Mouse (Mus musculus) 3134 (cell line): Measurements from ENCODE around the gene B4galt3.

ENCODE experiments used
- DNase-seq: peaks from one replicate; pipeline ENCODE4 v3.0.0-alpha.2; 2011; ENCODE audit warnings: low spot score; ENCODE audit not compliant: insufficient read length; ENCODE audit errors: extremely low read depth

B4galt3 gene

GRCm38 (mm10) chr1:171269848-171270572 is at the start of gene B4galt3:
Gene B4galt3 (plus strand): TSS chr1:171270328.
- DNase-seq = peak; percentile 89

GRCm38 (mm10) chr1:171220871-171221270 is 49.3 kb upstream of the B4galt3 start:
- peak; percentile 64 for DNase-seq

DNA sequence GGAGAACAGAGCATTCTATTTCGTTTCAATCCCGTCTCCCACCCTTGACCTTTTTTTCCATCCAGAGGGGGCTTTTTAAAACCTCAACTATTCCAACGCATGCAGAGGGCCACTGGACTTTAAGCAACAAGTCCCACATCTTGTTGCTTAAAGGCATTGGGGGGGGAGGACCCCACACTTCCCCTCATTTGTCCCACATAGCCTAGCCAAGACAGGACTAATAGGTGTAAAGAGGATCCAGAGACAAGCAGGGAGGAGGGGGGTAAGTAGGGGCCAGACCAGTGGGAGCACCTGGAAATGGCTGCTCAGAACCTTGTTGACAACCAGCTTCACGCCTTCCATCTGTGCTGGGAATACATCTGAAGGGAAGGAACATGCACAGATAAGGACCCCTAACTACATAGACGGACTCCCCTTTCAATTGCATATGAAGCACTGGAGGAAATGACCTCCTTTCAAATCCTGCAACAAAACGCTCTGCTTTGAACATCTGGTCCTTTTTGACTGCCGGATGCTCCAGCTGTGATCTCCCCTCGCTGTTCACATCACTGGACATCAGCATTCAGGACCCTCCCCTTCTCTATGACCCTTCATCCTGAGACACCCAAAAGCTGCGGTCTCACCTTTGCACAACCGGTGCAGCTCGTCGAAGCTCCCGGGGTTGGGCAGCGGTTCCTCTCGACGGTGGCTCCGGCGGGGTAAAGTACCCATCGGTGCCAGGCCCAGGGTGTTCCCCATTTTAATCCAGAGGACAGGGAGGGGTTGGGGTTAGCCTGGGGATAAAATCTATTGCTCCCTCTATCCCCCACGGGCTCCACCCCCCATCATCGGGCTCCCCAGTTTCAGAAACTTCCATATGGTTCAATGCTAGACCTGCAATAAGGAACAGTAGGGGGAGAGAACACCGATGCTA is 48.6 kb upstream of the B4galt3 start:
- DNase-seq = peak; percentile 30

- DNase-seq = peak; percentile 93
Measured at GRCm38 (mm10) chr1:171222238-171223155, 47.6 kb upstream of the B4galt3 start, which contains the start of gene Tomm40l. Gene Tomm40l (minus strand): TSS chr1:171222514.

GRCm38 (mm10) chr1:171223168-171223567 is 47.0 kb upstream of the B4galt3 start:
- DNase-seq = peak; percentile 32

GRCm38 (mm10) chr1:171223796-171224195 is 46.3 kb upstream of the B4galt3 start:
- DNase-seq = no peak

GRCm38 (mm10) chr1:171224857-171225256 is 45.3 kb upstream of the B4galt3 start, which contains the start of gene Apoa2:
Gene Apoa2 (plus strand): TSS chr1:171225054.
- no peak for DNase-seq

DNA sequence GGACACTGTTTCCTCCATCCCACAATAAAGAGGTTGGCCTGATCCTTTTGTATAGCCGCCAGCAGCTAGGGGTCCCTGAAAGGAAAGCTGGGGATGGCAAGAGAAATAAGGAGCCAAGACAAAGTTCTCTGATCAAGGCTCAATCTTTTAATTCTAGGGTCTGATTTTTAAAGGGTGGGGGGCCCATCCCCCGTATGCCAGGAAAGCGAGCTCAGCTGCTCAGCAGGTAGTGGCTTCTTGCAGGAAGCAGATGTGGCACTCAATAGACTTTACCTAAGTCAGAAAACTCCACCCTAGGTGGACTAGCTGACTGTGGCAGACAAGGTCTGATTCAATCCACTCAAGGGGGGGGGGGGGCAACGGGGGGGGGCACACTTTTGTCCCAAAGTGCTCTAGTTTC is 43.3 kb upstream of the B4galt3 start:
- DNase-seq = no peak

- no peak for DNase-seq
Measured at GRCm38 (mm10) chr1:171227879-171228278, 42.2 kb upstream of the B4galt3 start.

- DNase-seq = no peak
Measured at GRCm38 (mm10) chr1:171229750-171230149, 40.4 kb upstream of the B4galt3 start.

GRCm38 (mm10) chr1:171230215-171230614 is 39.9 kb upstream of the B4galt3 start:
- DNase-seq = no peak

- DNase-seq = no peak
Measured at GRCm38 (mm10) chr1:171231844-171232243, 38.3 kb upstream of the B4galt3 start.

GRCm38 (mm10) chr1:171232348-171232747 is 37.8 kb upstream of the B4galt3 start:
- DNase-seq = no peak

DNA sequence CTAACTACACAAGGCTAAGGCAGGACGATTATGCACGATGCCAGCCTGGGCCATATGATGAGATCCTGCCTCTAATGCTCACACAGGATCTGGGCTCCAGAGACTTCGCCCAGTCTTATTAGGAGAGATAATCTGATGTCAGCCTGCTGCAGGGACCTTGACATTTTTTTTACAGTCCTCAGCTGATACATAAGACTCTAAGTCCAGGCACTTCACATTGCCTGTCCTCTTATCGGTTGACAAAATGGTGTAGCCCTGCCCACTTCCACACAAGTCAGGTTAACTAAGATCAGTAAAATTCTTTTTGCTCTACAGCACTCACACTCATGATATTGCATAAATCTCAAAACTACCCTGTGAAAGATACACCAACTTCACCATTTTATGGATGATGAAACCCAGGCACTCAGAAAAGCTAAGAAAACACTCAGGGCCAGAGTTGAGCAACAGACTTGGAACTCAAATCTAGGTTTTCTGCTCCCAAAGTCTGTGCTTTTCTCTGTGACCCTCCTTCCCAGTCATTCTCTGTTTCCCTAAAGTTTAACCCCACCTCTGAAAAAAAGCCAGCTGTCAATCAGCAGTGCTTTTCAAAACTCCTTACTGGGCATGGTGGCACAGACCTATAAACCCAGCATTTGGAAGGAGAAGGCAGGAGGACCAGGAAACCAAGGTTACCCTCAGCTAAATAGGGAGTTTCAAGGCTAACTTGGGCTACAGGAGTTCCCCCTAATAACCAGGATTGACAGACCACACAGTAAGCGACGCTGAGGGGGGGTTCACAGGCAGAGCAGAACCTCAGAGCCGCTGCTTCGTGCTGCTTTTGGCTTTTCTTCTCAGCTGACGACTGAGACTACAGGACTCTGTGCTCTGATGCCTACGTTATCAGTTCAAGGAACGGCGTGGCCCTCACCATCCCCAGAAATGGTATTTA is 37.1 kb upstream of the B4galt3 start:
- DNase-seq = no peak

DNA sequence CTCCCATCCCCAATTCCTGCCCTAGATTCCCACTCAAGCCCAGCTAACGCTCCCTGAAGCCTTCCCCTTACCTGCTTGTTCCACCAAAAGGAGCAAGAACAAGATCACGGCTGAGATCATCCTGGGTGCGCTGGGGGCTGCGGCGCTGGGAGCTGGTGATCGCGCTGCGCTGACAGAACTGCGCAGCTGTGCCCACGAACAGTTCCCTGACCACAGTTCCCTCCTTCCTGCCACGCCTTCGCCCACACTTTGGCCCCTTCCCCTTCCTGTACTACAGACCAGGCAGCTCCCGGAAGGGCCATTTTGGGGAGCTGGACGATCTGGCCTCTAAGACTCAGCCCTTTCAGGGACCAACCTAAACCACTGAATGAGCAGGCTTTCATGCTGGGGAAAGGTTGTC is 36.0 kb upstream of the B4galt3 start, which contains the start of gene Fcer1g:
Fcer1g (minus strand) TSS at position 240 of the 400 bp plus-strand sequence.
- no peak for DNase-seq

GRCm38 (mm10) chr1:171234538-171234937 is 35.6 kb upstream of the B4galt3 start:
- no peak for DNase-seq

GRCm38 (mm10) chr1:171235791-171236190 is 34.3 kb upstream of the B4galt3 start:
- DNase-seq = no peak

GRCm38 (mm10) chr1:171237438-171237837 is 32.7 kb upstream of the B4galt3 start:
- DNase-seq = no peak

DNA sequence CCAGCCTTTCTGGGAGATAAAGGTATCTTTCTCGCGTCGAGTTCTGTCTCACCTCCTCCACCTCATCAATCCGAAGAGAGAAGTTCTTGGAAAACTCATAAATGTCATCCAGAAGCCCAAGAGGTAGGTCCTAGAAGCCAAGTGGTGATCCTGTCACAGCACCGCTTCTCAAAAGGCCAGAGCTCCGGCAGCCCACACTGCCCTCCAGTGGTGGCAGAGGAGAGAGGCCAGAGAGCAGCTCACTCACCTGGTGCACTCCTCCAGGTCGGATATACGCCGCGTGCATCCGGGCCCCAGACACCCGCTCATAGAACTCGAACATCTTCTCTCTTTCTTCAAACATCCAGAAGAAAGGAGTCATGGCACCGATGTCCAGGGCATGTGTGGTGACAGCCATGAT is 31.7 kb upstream of the B4galt3 start:
- peak; percentile 28 for DNase-seq
